Mouse (Mus musculus) CH12.LX (cell line): Measurements from ENCODE around the gene Gm11096. TPM values are rescaled to one million over a fixed set of nuclear protein-coding genes. Genes with fewer than 3 reads are reported as not detected.

ENCODE experiments used
- DNase-seq: peaks from one replicate; pipeline ENCODE4 v3.0.0-alpha.2; 2013; ENCODE audit errors: extremely low read depth
- H3K27ac ChIP-seq: 2 replicates; pipeline ENCODE4 v1.5.1; 2012; ENCODE audit warnings: low read depth, mild to moderate bottlenecking, control low read depth, moderate library complexity; ENCODE audit not compliant: insufficient read depth
- H3K27me3 ChIP-seq: replicated peaks from 2 replicates; pipeline ENCODE3; 2012; ENCODE audit warnings: inconsistent platforms
- H3K36me3 ChIP-seq, 2 experiments: replicated peaks in 1 of 2; 2 replicates each; pipeline versions ENCODE3 to v1.6.1; 2012; ENCODE audit warnings: inconsistent platforms in 1 of 2, low read length in 1 of 2, mild to moderate bottlenecking in 1 of 2, mixed read lengths in 1 of 2, moderate library complexity in 1 of 2; ENCODE audit not compliant: control insufficient read depth in 1 of 2, insufficient read depth in 1 of 2
- H3K4me1 ChIP-seq, 2 experiments: 2 replicates each; pipeline ENCODE4 v1.6.1; 2012; ENCODE audit warnings: inconsistent platforms in 1 of 2, moderate library complexity in 1 of 2; ENCODE audit not compliant: insufficient read depth in 2 of 2, control insufficient read depth in 1 of 2
- H3K4me2 ChIP-seq: 2 replicates; pipeline ENCODE4 v1.6.1; 2012; ENCODE audit warnings: low read depth, mild to moderate bottlenecking, control low read depth; ENCODE audit not compliant: poor library complexity, insufficient read depth, severe bottlenecking
- H3K4me3 ChIP-seq, 3 experiments: fragments of 150-350 bp in 1 of 3; sonication (generic) in 1 of 3; replicated peaks in 1 of 3; 2 replicates each; pipeline versions ENCODE3 to v1.5.1; 2011 to 2012; ENCODE audit warnings: low read depth in 2 of 3, low read length in 2 of 3, mild to moderate bottlenecking in 2 of 3, moderate library complexity in 2 of 3, control low read depth in 1 of 3, improper control_type of control experiment in 1 of 3, inconsistent platforms in 1 of 3, mixed read lengths in 1 of 3; ENCODE audit not compliant: poor library complexity in 1 of 3
- H3K79me2 ChIP-seq: replicated peaks from 2 replicates; pipeline ENCODE4 v1.6.1; 2012; ENCODE audit warnings: mild to moderate bottlenecking, moderate library complexity; ENCODE audit not compliant: control insufficient read depth, poor library complexity, insufficient read depth, severe bottlenecking; ENCODE audit errors: extremely low read depth
- H3K9ac ChIP-seq: 2 replicates; pipeline ENCODE4 v1.6.1; 2012; ENCODE audit warnings: low read depth, mild to moderate bottlenecking, control low read depth, moderate library complexity; ENCODE audit not compliant: insufficient read depth
- H3K9me3 ChIP-seq: replicated peaks from 2 replicates; pipeline ENCODE3; 2012; ENCODE audit warnings: low read length, inconsistent platforms, mixed read lengths
- CHD1 ChIP-seq: IDR thresholded peaks from 2 replicates; pipeline ENCODE4 v1.6.1; 2012; ENCODE audit warnings: low read depth, low read length, improper control_type of control experiment, inconsistent platforms
- E2F4 ChIP-seq: IDR thresholded peaks from 2 replicates; pipeline ENCODE4 v1.6.1; 2011; ENCODE audit warnings: low read depth, low read length, improper control_type of control experiment; ENCODE audit not compliant: insufficient replicate concordance
- EP300 ChIP-seq: IDR thresholded peaks from 2 replicates; pipeline ENCODE4 v1.6.1; 2011; ENCODE audit warnings: low read length, improper control_type of control experiment
- ETS1 ChIP-seq: conservative IDR thresholded peaks from 2 replicates; pipeline ENCODE4 v1.6.1; 2012; ENCODE audit warnings: low read depth, mild to moderate bottlenecking, inconsistent platforms, low read length, improper control_type of control experiment, moderate library complexity
- HCFC1 ChIP-seq: IDR thresholded peaks from 2 replicates; pipeline ENCODE4 v1.6.1; 2012; ENCODE audit warnings: low read depth, mild to moderate bottlenecking, inconsistent platforms, low read length, improper control_type of control experiment
- MEF2A ChIP-seq: IDR thresholded peaks from 2 replicates; pipeline ENCODE4 v1.6.1; 2014; ENCODE audit warnings: low read depth, mild to moderate bottlenecking, inconsistent platforms, low read length, improper control_type of control experiment, borderline replicate concordance
- MYC ChIP-seq: IDR thresholded peaks from 2 replicates; pipeline ENCODE4 v1.6.1; 2011; ENCODE audit warnings: low read depth, mild to moderate bottlenecking, improper control_type of control experiment, low read length
- NELFE ChIP-seq: IDR thresholded peaks from 2 replicates; pipeline ENCODE4 v1.6.1; 2011; ENCODE audit warnings: low read depth, low read length, improper control_type of control experiment
- NRF1 ChIP-seq: IDR thresholded peaks from 2 replicates; pipeline ENCODE4 v1.6.1; 2014; ENCODE audit warnings: low read depth, mild to moderate bottlenecking, inconsistent platforms, low read length, improper control_type of control experiment, moderate library complexity
- POLR2A ChIP-seq: IDR thresholded peaks from 2 replicates; pipeline ENCODE4 v1.6.1; 2011; ENCODE audit warnings: low read depth, mild to moderate bottlenecking, improper control_type of control experiment, low read length
- RCOR1 ChIP-seq: conservative IDR thresholded peaks from 2 replicates; pipeline ENCODE4 v1.6.1; 2012; ENCODE audit warnings: low read depth, mild to moderate bottlenecking, inconsistent platforms, low read length, improper control_type of control experiment
- SIN3A ChIP-seq: IDR thresholded peaks from 2 replicates; pipeline ENCODE4 v1.6.1; 2012; ENCODE audit warnings: low read length, improper control_type of control experiment, inconsistent platforms
- SMC3 ChIP-seq: IDR thresholded peaks from 2 replicates; pipeline ENCODE4 v1.6.1; 2011; ENCODE audit warnings: low read depth, low read length, improper control_type of control experiment
- TBP ChIP-seq: conservative IDR thresholded peaks from 2 replicates; pipeline ENCODE4 v1.6.1; 2011; ENCODE audit warnings: low read depth, low read length, improper control_type of control experiment
- UBTF ChIP-seq: IDR thresholded peaks from 2 replicates; pipeline ENCODE4 v1.6.1; 2012; ENCODE audit warnings: low read depth, mild to moderate bottlenecking, inconsistent platforms, low read length, improper control_type of control experiment, moderate library complexity
- USF1 ChIP-seq: IDR thresholded peaks from 2 replicates; pipeline ENCODE4 v1.6.1; 2014; ENCODE audit warnings: low read depth, mild to moderate bottlenecking, inconsistent platforms, low read length, improper control_type of control experiment
- USF2 ChIP-seq: conservative IDR thresholded peaks from 2 replicates; pipeline ENCODE4 v1.6.1; 2011; ENCODE audit warnings: low read depth, low read length, improper control_type of control experiment
- ZC3H11A ChIP-seq: IDR thresholded peaks from 2 replicates; pipeline ENCODE4 v1.6.1; 2012; ENCODE audit warnings: low read depth, mild to moderate bottlenecking, inconsistent platforms, low read length, improper control_type of control experiment
- ZNF384 ChIP-seq: IDR thresholded peaks from 2 replicates; pipeline ENCODE4 v1.6.1; 2012; ENCODE audit warnings: low read depth, low read length, improper control_type of control experiment, inconsistent platforms
- dilution Hi-C: fragments of 300-500 bp; cut with MboI; formaldehyde crosslinking; loops from 2 replicates; pipeline ENCODE4 v1.14.3; 2020; ENCODE audit warnings: low sequenced_read_pairs; ENCODE audit not compliant: extremely low pct_unique_long_range_greater_than_20kb, extremely low pct_ligation_motif_present
- in situ Hi-C: fragments of 300-500 bp; cut with MboI; formaldehyde crosslinking; loops from 3 replicates; pipeline ENCODE4 v1.14.3; 2019; ENCODE audit warnings: low sequenced_read_pairs, low pct_ligation_motif_present, low pct_unique_long_range_greater_than_20kb, mixed read lengths
- polyA plus RNA-seq: library from polyadenylated mRNA; unstranded; fragments of >175 nt; gene quantifications from 2 replicates; pipeline ENCODE4 v1.2.1, GENCODE M21; 2012; ENCODE audit warnings: low read depth; ENCODE audit not compliant: insufficient read length
- total RNA-seq, 2 experiments: library from RNA; depleted of rRNA; stranded (reverse); fragments of 300-350 nt in 1 of 2; fragments of >200 nt in 1 of 2; gene quantifications; 2 replicates each; pipeline ENCODE4 v1.2.3; 2012 to 2014

Gene Gm11096
- total and polyA plus RNA-seq, 3 experiments: not detected

DNA sequence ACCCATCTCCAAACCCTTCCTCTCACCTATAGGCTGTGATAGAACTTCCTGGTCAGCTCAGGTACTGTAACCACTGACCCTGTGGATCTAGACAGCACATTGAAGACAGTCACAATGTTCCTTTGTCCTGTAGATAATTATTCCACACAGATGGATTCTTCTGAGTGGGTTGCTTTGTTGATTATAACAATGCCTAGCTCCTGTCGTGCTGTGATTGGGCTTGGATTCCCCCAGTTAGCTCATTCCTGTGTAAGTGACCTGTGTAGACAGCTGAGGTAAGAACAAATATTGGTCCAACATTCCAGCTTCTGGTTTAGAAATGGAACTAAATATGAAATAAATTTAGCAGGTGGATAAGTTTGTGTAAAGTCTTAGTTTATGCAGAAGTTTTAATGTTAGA is 44.1 kb upstream of the Gm11096 start:
- no peaks in the 10 kb centered on the region for H3K4me1 ChIP-seq
- H3K36me3 ChIP-seq: no peaks in the 10 kb centered on the region
- no peak overlapping the region for H3K4me3 ChIP-seq
- no peak for TF ChIP-seq ZNF384
- TF ChIP-seq NRF1: no peak
- no peak for TF ChIP-seq EP300
- no peak for TF ChIP-seq E2F4
- TF ChIP-seq SMC3: no peak
- H3K4me2 ChIP-seq: no peak overlapping the region
- no peaks in the 10 kb centered on the region for H3K27me3 ChIP-seq
- H3K9me3 ChIP-seq: peaks cover 46% of the 10 kb centered on the region
- dilution Hi-C loops: no loop called here
- DNase-seq: no peak
- H3K9ac ChIP-seq: no peak overlapping the region
- no peak overlapping the region for H3K27ac ChIP-seq
- H3K79me2 ChIP-seq: no peaks in the 10 kb centered on the region
- in situ Hi-C loops: no loop called here

DNA sequence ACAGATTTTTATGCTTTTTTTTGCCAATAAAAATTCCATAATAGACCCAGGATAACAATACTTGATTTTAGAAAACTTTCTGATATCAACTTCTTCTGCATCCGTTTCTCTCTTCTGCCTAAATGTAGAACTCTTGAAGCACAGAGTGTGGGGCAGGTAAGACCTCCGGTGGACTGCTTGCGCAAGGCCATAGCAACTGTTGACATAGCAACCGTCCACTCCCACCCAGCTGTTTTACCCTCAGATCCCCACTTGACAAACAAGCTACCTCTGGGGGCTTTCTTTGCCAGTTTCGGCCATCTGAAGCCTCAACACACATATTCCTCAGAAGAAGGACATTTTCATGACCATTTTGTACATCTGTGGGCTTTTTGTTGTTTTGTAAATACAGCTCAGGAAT is 41.2 kb upstream of the Gm11096 start:
- H3K9ac ChIP-seq: no peak overlapping the region
- no peaks in the 10 kb centered on the region for H3K4me1 ChIP-seq
- no peak overlapping the region for H3K4me2 ChIP-seq
- H3K27ac ChIP-seq: no peak overlapping the region
- dilution Hi-C loops: no loop called here
- DNase-seq: no peak
- no peaks in the 10 kb centered on the region for H3K79me2 ChIP-seq
- in situ Hi-C loops: no loop called here
- no peaks in the 10 kb centered on the region for H3K27me3 ChIP-seq
- no peak overlapping the region for H3K4me3 ChIP-seq
- no peak for TF ChIP-seq CHD1
- no peak for TF ChIP-seq E2F4
- TF ChIP-seq SMC3: no peak
- TF ChIP-seq RCOR1: no peak
- no peak for TF ChIP-seq USF1
- no peak for TF ChIP-seq MYC
- no peak for TF ChIP-seq UBTF
- TF ChIP-seq HCFC1: no peak
- no peak for TF ChIP-seq USF2
- TF ChIP-seq MEF2A: no peak
- no peak for TF ChIP-seq TBP
- H3K36me3 ChIP-seq: no peaks in the 10 kb centered on the region
- peaks cover 54% of the 10 kb centered on the region for H3K9me3 ChIP-seq

DNA sequence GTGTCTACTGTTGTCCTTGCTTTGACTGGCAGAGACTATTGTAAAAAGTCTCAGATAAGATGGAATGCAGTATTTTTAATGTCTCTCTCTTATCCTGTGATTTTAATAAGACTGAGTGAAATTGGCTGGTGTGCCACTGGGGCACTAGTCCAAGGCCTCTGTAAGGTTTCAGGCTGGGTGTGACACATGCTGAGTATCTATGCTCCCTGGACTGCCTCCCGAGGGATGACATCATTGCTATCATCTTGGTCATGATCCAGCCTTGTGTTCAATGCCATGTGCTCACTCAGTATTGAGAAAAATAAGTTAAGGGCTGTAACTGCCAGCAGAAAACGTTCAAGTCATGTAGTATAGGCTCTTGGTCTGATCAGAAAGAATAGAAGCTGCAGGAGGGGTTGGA is 38.9 kb upstream of the Gm11096 start:
- peaks cover 55% of the 10 kb centered on the region for H3K9me3 ChIP-seq
- H3K27ac ChIP-seq: no peak overlapping the region
- in situ Hi-C loops (no loop called here), dilution Hi-C loops (no loop called here)
- H3K27me3 ChIP-seq: no peaks in the 10 kb centered on the region
- H3K4me2 ChIP-seq: no peak overlapping the region
- no peaks in the 10 kb centered on the region for H3K36me3 ChIP-seq
- no peak for DNase-seq
- no peak for TF ChIP-seq MEF2A
- no peak for TF ChIP-seq POLR2A
- no peak for TF ChIP-seq ETS1
- TF ChIP-seq SIN3A: no peak
- TF ChIP-seq USF1: no peak
- TF ChIP-seq NELFE: no peak
- no peak for TF ChIP-seq MYC
- TF ChIP-seq ZC3H11A: no peak
- TF ChIP-seq, all 38 proteins: peak for 0
- no peaks in the 10 kb centered on the region for H3K4me1 ChIP-seq
- no peak overlapping the region for H3K4me3 ChIP-seq
- H3K79me2 ChIP-seq: no peaks in the 10 kb centered on the region
- H3K9ac ChIP-seq: no peak overlapping the region
